Mouse (Mus musculus): ENCODE results near the gene Parp4.

DNA sequence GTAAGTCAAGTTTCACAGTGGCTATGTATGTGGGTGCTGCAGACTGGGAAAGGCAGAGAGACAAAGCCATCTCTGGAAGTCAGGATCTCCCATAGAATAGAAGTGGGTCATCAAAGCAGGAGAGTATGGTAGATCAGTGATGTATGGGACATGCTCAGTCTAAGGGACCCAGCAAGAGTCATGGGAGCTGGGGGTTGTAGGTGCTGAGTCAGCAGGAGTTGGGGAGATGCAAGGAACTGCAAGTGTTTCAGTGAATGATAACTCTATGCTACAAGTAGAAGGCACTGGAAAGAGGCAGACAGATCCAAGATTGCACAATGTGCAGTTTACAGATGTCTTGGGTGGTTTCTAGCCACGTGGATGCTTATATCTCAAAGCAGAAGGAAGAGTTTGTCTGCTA is 113.7 kb downstream of the Parp4 start:
- TF ChIP-seq GATA1 (IDR thresholded peaks at IDR 0.05; ENCODE audit: low read length) (no peak), TAL1 (IDR thresholded peaks at IDR 0.05; ENCODE audit: low read length) (no peak)
